Comparison of ENCODE assay signal across 18 mouse cellular contexts in the genomic region with DNA sequence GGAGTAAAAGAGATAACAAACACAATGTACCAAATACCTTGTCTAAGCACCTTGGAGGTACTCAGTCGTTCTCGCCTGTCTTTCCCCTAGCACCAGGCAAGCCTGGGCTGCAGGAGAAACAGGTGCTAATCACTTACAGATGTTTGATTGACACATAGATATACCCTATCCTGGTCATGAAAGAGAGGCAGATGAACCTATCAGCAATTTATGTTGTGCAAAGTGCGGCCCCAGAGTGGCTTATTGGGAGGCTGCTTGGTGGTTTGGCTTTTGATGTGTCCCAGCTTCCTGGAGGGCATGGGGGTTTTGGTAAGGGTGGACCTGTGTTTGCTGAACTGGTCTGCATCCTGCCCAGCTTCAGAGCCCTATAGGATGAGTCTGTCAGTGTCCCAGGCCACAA.
"Had no signal": no experiment of that assay in that cellular context is flagged by ENCODE, and none has a peak within 500 bp of the region (broad histone marks: within the 10 kb centered on the region; RNA-seq: fewer than 3 reads in every experiment).

No protein-coding gene starts in this region.

- H3K4me1 ChIP-seq: heart, embryonic 12.5 days; liver, embryonic 13.5 days had no signal

- H3K27ac ChIP-seq: hindbrain, embryonic 14.5 days; intestine, embryonic 15.5 days; layer of hippocampus, adult 2 months; left cerebral cortex, adult 2 months; liver, embryonic 13.5 days had no signal

- H3K36me3 ChIP-seq: heart, embryonic 12.5 days; hindbrain, embryonic 10.5 days; hindbrain, embryonic 12.5 days; intestine, embryonic 15.5 days; liver, embryonic 13.5 days had no signal

- H3K4me2 ChIP-seq: heart, embryonic 12.5 days; hindbrain, embryonic 12.5 days; hindbrain, embryonic 14.5 days; intestine, embryonic 15.5 days; liver, embryonic 11.5 days; liver, embryonic 13.5 days had no signal

- DNase-seq: gastrocnemius, postnatal 25 days; heart, adult 18-20 months; heart, postnatal 10 days; heart, postnatal 4 days; kidney, adult 18-20 months; kidney, adult 8-10 months; liver; liver, embryonic 13.5 days had no signal

- H3K27me3 ChIP-seq: heart, embryonic 12.5 days; hindbrain, embryonic 12.5 days; intestine, embryonic 15.5 days; liver, embryonic 13.5 days had no signal

- H3K4me3 ChIP-seq: heart, embryonic 12.5 days; hindbrain, embryonic 10.5 days; hindbrain, embryonic 12.5 days; intestine, embryonic 15.5 days; layer of hippocampus, adult 2 months; left cerebral cortex, adult 2 months; liver, embryonic 13.5 days had no signal

- H3K9ac ChIP-seq: heart, embryonic 12.5 days; hindbrain, embryonic 12.5 days; hindbrain, embryonic 14.5 days; intestine, embryonic 15.5 days; liver, embryonic 13.5 days had no signal

- ATAC-seq: inflammation-experienced regulatory T-cells, adult 6 months; intestine, embryonic 15.5 days; intestine, postnatal 0 days had no signal

- H3K9me3 ChIP-seq: heart, embryonic 12.5 days; hindbrain, embryonic 10.5 days; hindbrain, embryonic 12.5 days; intestine, embryonic 15.5 days; liver, embryonic 13.5 days had no signal
